Mouse (Mus musculus) cortical plate, adult 2 months (tissue): ENCODE data around the gene Sh3d21.

Experiments used
- CTCF ChIP-seq: fragments of 200-500 bp; IDR thresholded peaks from 2 replicates; pipeline ENCODE4 v1.5.1; 2011; ENCODE audit warnings: mild to moderate bottlenecking, control low read depth, low read length; ENCODE audit not compliant: insufficient read depth; ENCODE audit errors: extremely low read depth
- POLR2A ChIP-seq: fragments of 200-500 bp; IDR thresholded peaks from 2 replicates; pipeline ENCODE4 v1.6.1; 2011; ENCODE audit warnings: mild to moderate bottlenecking, low read length, control low read depth; ENCODE audit not compliant: insufficient read depth; ENCODE audit errors: extremely low read depth

DNA sequence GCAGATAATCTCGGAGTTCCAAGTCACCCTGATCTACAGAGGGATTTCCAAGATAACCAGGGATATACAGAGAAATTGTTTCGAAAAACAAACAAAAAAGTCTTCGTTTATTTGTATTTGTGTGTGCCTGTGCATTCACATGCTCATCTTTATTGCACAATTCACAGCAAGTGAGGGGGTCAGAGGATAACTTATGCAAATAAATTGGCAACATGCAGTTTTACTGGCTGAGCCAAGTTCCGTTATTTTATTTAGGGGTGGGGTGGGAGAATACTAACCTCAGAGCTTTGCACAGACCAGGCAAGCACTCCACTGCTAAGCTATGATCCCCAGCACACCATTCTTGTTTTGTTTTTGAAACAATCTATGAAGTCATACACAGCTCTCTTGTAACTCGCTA, 10.5 kb upstream of the Sh3d21 start:
- TF ChIP-seq POLR2A: no peak
- TF ChIP-seq CTCF: no peak
